Mouse (Mus musculus) ES-Bruce4 (cell line): ENCODE data around the gene Phex.

Experiments
- CTCF ChIP-seq: IDR thresholded peaks from one replicate; pipeline ENCODE4 v1.8.1; 2011; ENCODE audit warnings: low read depth, low read length
- POLR2A ChIP-seq: IDR thresholded peaks from one replicate; pipeline ENCODE4 v1.8.1; 2011; ENCODE audit warnings: low read length; ENCODE audit not compliant: insufficient read depth

- no peak for TF ChIP-seq POLR2A
- TF ChIP-seq CTCF, result peak; percentile 56
Observed at GRCm38 (mm10) chrX:157378822-157379221, 36.3 kb downstream of the Phex start.
